Mouse (Mus musculus) urinary bladder, postnatal 14 days (tissue): ENCODE data around the gene Pde3a.

Experiments
- DNase-seq: peaks from one replicate; pipeline ENCODE4 v3.0.0; 2021; ENCODE audit warnings: low spot score

The Pde3a gene

GRCm38 (mm10) chr6:141405496-141405895, 156.4 kb downstream of the Pde3a start:
- no peak for DNase-seq

- DNase-seq: no peak
These were observed 159.7 kb downstream of the Pde3a start for GRCm38 (mm10) chr6:141408758-141409157.

GRCm38 (mm10) chr6:141410836-141411235, 161.8 kb downstream of the Pde3a start:
- no peak for DNase-seq

- no peak for DNase-seq
These were observed 176.0 kb downstream of the Pde3a start for GRCm38 (mm10) chr6:141425114-141425513.

GRCm38 (mm10) chr6:141428587-141428986, 179.5 kb downstream of the Pde3a start:
- DNase-seq: no peak

- DNase-seq: no peak
These were observed 181.1 kb downstream of the Pde3a start for GRCm38 (mm10) chr6:141430134-141430533.

GRCm38 (mm10) chr6:141432271-141432974, 183.4 kb downstream of the Pde3a start:
- DNase-seq: no peak

GRCm38 (mm10) chr6:141433917-141434756, 185.1 kb downstream of the Pde3a start:
- DNase-seq: no peak

- DNase-seq: no peak
These were observed 186.1 kb downstream of the Pde3a start for GRCm38 (mm10) chr6:141435160-141435559.

- DNase-seq: no peak
These were observed 190.9 kb downstream of the Pde3a start for GRCm38 (mm10) chr6:141439965-141440364.

GRCm38 (mm10) chr6:141447547-141447946, 198.5 kb downstream of the Pde3a start:
- peak; percentile 81 for DNase-seq

- no peak for DNase-seq
These were observed 199.8 kb downstream of the Pde3a start for GRCm38 (mm10) chr6:141448886-141449285.

- no peak for DNase-seq
These were observed 206.3 kb downstream of the Pde3a start for GRCm38 (mm10) chr6:141455335-141455734.

GRCm38 (mm10) chr6:141456591-141456990, 207.5 kb downstream of the Pde3a start:
- no peak for DNase-seq

GRCm38 (mm10) chr6:141470251-141470650, 221.2 kb downstream of the Pde3a start:
- DNase-seq: no peak

GRCm38 (mm10) chr6:141474223-141474622, 225.2 kb downstream of the Pde3a start:
- no peak for DNase-seq

- peak; percentile 20 for DNase-seq
These were observed 225.6 kb downstream of the Pde3a start for GRCm38 (mm10) chr6:141474696-141475095.

- DNase-seq: no peak
These were observed 236.4 kb downstream of the Pde3a start for GRCm38 (mm10) chr6:141485302-141486021.

GRCm38 (mm10) chr6:141487266-141487665, 238.2 kb downstream of the Pde3a start:
- no peak for DNase-seq

GRCm38 (mm10) chr6:141488619-141489018, 239.6 kb downstream of the Pde3a start:
- peak; percentile 58 for DNase-seq

GRCm38 (mm10) chr6:141494909-141495308, 245.8 kb downstream of the Pde3a start:
- no peak for DNase-seq

- DNase-seq: no peak
These were observed 246.8 kb downstream of the Pde3a start for GRCm38 (mm10) chr6:141495634-141496418.
